Mouse (Mus musculus) midbrain, embryonic 14.5 days (tissue): ENCODE results near the gene Hnrnpc. TPM values are rescaled to one million over a fixed set of nuclear protein-coding genes. Genes with fewer than 3 reads are reported as not detected.

Experiments
- polyA plus RNA-seq: library from polyadenylated mRNA; unstranded; fragments of >200 nt; fragmentation: Nextera tagmentation; extraction: Ambion mirVana; gene quantifications from 2 replicates; pipeline ENCODE4 v1.2.1, GENCODE M21; 2014

Gene Hnrnpc
- polyA plus RNA-seq, 1 experiment from 2014 or later: 549 TPM

Other genes starting within 250 kb of the Hnrnpc start
- 85.2 and 85.6 TPM in 2 replicates for gene Mettl17, start 219.2 kb downstream of the Hnrnpc start, polyA plus RNA-seq
- gene Slc39a2, start 211.1 kb downstream of the Hnrnpc start, polyA plus RNA-seq: 1.1 and 1.8 TPM in 2 replicates
- 98.7 and 128 TPM in 2 replicates for gene Ndrg2, start 189.9 kb downstream of the Hnrnpc start, polyA plus RNA-seq
- gene Tppp2, start 185.6 kb downstream of the Hnrnpc start, polyA plus RNA-seq: not detected in 2 replicates
- gene Rnase13, start 181.3 kb downstream of the Hnrnpc start, polyA plus RNA-seq: not detected in 2 replicates
- gene Arhgef40, start 119.3 kb downstream of the Hnrnpc start, polyA plus RNA-seq: 72.8 and 75.8 TPM in 2 replicates
- gene Tmem253, start 88.4 kb downstream of the Hnrnpc start, polyA plus RNA-seq: 0.37 and 0.39 TPM in 2 replicates
- gene Zfp219, start 83.3 kb downstream of the Hnrnpc start, polyA plus RNA-seq: 41.6 and 46.9 TPM in 2 replicates
- not detected in 2 replicates for gene Olfr221, start 61.6 kb downstream of the Hnrnpc start, polyA plus RNA-seq
- 39.5 and 57.3 TPM in 2 replicates for gene Rpgrip1, start 6.7 kb upstream of the Hnrnpc start, polyA plus RNA-seq
- gene Supt16, start 93.4 kb upstream of the Hnrnpc start, polyA plus RNA-seq: 58.7 and 74.9 TPM in 2 replicates
- 47.5 and 53.4 TPM in 2 replicates for gene Chd8, start 153.8 kb upstream of the Hnrnpc start, polyA plus RNA-seq
- gene Tox4, start 175.1 kb upstream of the Hnrnpc start, polyA plus RNA-seq: 52.6 and 56.1 TPM in 2 replicates
- gene Rab2b, start 175.5 kb upstream of the Hnrnpc start, polyA plus RNA-seq: 60.4 and 65.7 TPM in 2 replicates
- gene Mettl3, start 201.1 kb upstream of the Hnrnpc start, polyA plus RNA-seq: 39.8 and 42.8 TPM in 2 replicates
- 40.1 and 55.6 TPM in 2 replicates for gene Sall2, start 224.7 kb upstream of the Hnrnpc start, polyA plus RNA-seq